Mouse (Mus musculus): Measurements from ENCODE around the gene Nppc. TPM values are rescaled to one million over a fixed set of nuclear protein-coding genes. Genes with fewer than 3 reads are reported as not detected.

Nppc gene
- polyA plus RNA-seq (2014; fragmentation: Illumina TruSeq; extraction: RNeasy Lipid Tissue Mini Kit (QIAGEN cat#74804); ENCODE audit: low read depth, low replicate concordance), result not detected

GRCm38 (mm10) chr1:86670279-86671038 lies at the start of gene Nppc:
TSS of gene Nppc (minus strand) at chr1:86670571.

GRCm38 (mm10) chr1:86703300-86703964 lies 33.1 kb upstream of the Nppc start, which contains the start of gene Dis3l2:
TSS of gene Dis3l2 (plus strand) at chr1:86703808.

Other genes with a start within 250 kb of the Nppc start
- not detected for gene Nmur1, start 244.3 kb downstream of the Nppc start, polyA plus RNA-seq (2014; fragmentation: Illumina TruSeq; extraction: RNeasy Lipid Tissue Mini Kit (QIAGEN cat#74804); ENCODE audit: low read depth, low replicate concordance)
- gene Tex44, start 244.2 kb downstream of the Nppc start, polyA plus RNA-seq (2014; fragmentation: Illumina TruSeq; extraction: RNeasy Lipid Tissue Mini Kit (QIAGEN cat#74804); ENCODE audit: low read depth, low replicate concordance), result not detected
- gene Ptma, start 143.8 kb downstream of the Nppc start, polyA plus RNA-seq (2014; fragmentation: Illumina TruSeq; extraction: RNeasy Lipid Tissue Mini Kit (QIAGEN cat#74804); ENCODE audit: low read depth, low replicate concordance), result 1,224 TPM
- 24.2 TPM for gene Pde6d, start 87.9 kb downstream of the Nppc start, polyA plus RNA-seq (2014; fragmentation: Illumina TruSeq; extraction: RNeasy Lipid Tissue Mini Kit (QIAGEN cat#74804); ENCODE audit: low read depth, low replicate concordance)
- 2.5 TPM for gene Cops7b, start 87.7 kb downstream of the Nppc start, polyA plus RNA-seq (2014; fragmentation: Illumina TruSeq; extraction: RNeasy Lipid Tissue Mini Kit (QIAGEN cat#74804); ENCODE audit: low read depth, low replicate concordance)
- gene Dis3l2, start 33.2 kb upstream of the Nppc start, polyA plus RNA-seq (2014; fragmentation: Illumina TruSeq; extraction: RNeasy Lipid Tissue Mini Kit (QIAGEN cat#74804); ENCODE audit: low read depth, low replicate concordance), result 9.5 TPM

Measured in kidney, adult 10 weeks (tissue).